Mouse (Mus musculus) cerebellum, postnatal 36 days (tissue): ENCODE data around the gene Upk2.

Experiments used
- DNase-seq, 2 experiments: peaks; one replicate each; pipeline ENCODE4 v3.0.0; 2021 to 2022; ENCODE audit warnings: mixed read lengths in 2 of 2

The Upk2 gene

DNA sequence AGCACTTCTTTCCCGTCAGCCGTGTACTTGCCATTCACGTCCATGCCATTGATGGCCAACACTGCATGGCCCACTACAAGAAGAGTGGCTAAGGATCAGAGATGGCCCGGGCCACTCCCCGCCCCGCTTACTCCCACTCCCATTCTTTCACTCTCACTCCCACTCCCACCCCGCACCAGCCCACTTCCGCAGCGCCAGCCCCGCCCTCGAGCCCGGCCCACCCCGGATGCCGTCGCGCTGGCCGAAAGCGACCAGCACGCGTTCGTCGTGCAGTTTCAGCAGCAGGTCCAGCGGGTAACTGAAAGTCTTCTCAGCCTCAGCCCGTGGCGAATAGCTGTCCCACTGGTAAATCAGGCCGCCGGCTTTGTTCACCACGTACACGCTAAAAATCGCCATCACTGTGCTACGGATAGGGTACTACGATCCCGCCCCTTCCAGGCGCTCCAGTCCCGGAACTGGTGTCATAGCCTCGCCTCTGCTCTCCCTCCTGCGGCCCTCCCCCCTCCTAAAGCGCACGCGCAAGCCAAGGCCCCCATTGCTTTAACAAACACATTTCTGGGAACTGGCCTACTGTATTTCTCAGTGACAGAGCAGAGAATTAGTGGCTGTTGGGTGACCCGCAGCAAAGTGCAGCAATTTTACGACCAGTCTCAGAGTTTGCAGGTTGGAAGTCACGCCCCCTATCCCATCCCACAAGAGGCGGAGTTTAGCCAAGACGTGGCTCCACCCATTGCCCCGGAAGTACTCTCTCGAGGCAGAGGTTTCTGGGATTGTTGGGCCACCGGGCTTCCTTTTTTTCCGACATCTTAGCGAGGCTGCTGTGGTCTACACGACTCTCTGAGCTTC, 47.6 kb downstream of the Upk2 start, which contains the start of the genes Rps25 and Trappc4:
TSS of gene Rps25 (plus strand) at position 234 of the 846 bp plus-strand sequence.
TSS of gene Trappc4 (minus strand) at position 695 of the 846 bp plus-strand sequence.
- DNase-seq: peak; percentile 91 to 93

DNA sequence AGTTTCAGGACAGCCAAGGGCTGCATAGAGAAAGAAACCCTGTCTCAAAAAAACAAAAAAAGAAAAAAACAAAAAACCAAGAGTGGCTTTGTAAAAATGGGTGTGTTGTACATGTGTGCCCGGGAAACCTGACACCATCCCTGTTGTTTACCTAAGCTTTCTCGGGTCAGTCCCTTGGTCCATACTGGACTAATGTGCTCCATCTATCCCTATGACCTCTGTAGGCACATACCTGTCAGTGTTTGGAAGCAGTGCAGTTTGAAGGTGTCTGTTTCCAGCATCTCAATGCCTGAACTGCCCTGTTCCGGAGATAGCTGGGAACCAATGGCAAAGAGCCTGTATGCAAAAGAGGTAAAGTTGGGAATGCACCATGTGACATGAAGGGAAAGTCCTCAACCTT, 49.8 kb downstream of the Upk2 start:
- DNase-seq: no peak
